Mouse (Mus musculus): ENCODE data around the gene Cyth1. TPM values are rescaled to one million over a fixed set of nuclear protein-coding genes. Genes with fewer than 3 reads are reported as not detected.

Cyth1 gene
- total and polyA plus RNA-seq, 3 experiments = 49.7 to 108 (median 79.7) TPM

GRCm38 (mm10) chr11:118091002-118091670 lies 157.3 kb downstream of the Cyth1 start (continued):
- TF ChIP-seq ELF1 (IDR thresholded peaks at IDR 0.05; ENCODE audit: low read depth, low read length) = no peak
- peak; percentile 76 to 90 for TF ChIP-seq CTCF (conservative IDR thresholded peaks at IDR 0.05 in 1 of 2, IDR thresholded peaks at IDR 0.05 in 1 of 2; ENCODE audit: low read depth in 2 of 2, low read length in 2 of 2)
- TF ChIP-seq KAT2A (IDR thresholded peaks at IDR 0.05; ENCODE audit: insufficient replicate concordance, low read length) = no peak
- TF ChIP-seq MEF2A (IDR thresholded peaks at IDR 0.05; ENCODE audit: borderline replicate concordance, low read depth, low read length) = no peak
- peak; percentile 59 for TF ChIP-seq SMC3 (IDR thresholded peaks at IDR 0.05; ENCODE audit: low read depth, low read length)

- no peak for DNase-seq (ENCODE audit: extremely low read depth)
- Histone ChIP-seq H3K4me2 (ENCODE audit: insufficient read depth, low read depth, poor library complexity, severe bottlenecking) (no peak overlapping the region), H3K4me3 (replicated peaks in 1 of 3; ENCODE audit: low read depth in 2 of 3, low read length in 2 of 3, poor library complexity in 1 of 3) (no peak overlapping the region), H3K36me3 (replicated peaks in 1 of 2; ENCODE audit: control insufficient read depth in 1 of 2, insufficient read depth in 1 of 2, low read length in 1 of 2) (no peaks in the 10 kb centered on the region), H3K79me2 (replicated peaks; ENCODE audit: control insufficient read depth, extremely low read depth, insufficient read depth, poor library complexity, severe bottlenecking) (no peaks in the 10 kb centered on the region), H3K9me3 (replicated peaks; ENCODE audit: low read length) (peaks cover 18% of the 10 kb centered on the region), H3K4me1 (ENCODE audit: control insufficient read depth in 1 of 2, insufficient read depth in 2 of 2) (peaks cover 0 to 8% of the 10 kb centered on the region in 2 experiments; a peak in 2 of 4 replicates), H3K9ac (ENCODE audit: insufficient read depth, low read depth) (no peak overlapping the region), H3K27me3 (replicated peaks) (peaks cover 80% of the 10 kb centered on the region), H3K27ac (ENCODE audit: insufficient read depth, low read depth) (no peak overlapping the region)
- dilution Hi-C loops (cut with MboI; ENCODE audit: extremely low pct_ligation_motif_present, extremely low pct_unique_long_range_greater_than_20kb, low sequenced_read_pairs) (no loop called here), in situ Hi-C loops (cut with MboI; ENCODE audit: low pct_ligation_motif_present, low pct_unique_long_range_greater_than_20kb, low sequenced_read_pairs) (no loop called here)
- TF ChIP-seq IRF4 (IDR thresholded peaks at IDR 0.05; ENCODE audit: low read depth, low read length) (no peak), USF1 (IDR thresholded peaks at IDR 0.05; ENCODE audit: low read depth, low read length) (no peak), SIN3A (IDR thresholded peaks at IDR 0.05; ENCODE audit: low read length) (no peak), MXI1 (IDR thresholded peaks at IDR 0.05; ENCODE audit: low read depth, low read length) (no peak), RAD21 (IDR thresholded peaks at IDR 0.05; ENCODE audit: low read depth, low read length) (no peak), POLR2AphosphoS2 (IDR thresholded peaks at IDR 0.05; ENCODE audit: low read depth, low read length) (no peak), NRF1 (IDR thresholded peaks at IDR 0.05; ENCODE audit: low read depth, low read length) (no peak), ZMIZ1 (IDR thresholded peaks at IDR 0.05; ENCODE audit: low read depth, low read length) (no peak), GABPA (IDR thresholded peaks at IDR 0.05; ENCODE audit: insufficient replicate concordance, low read depth, low read length) (no peak), MAX (IDR thresholded peaks at IDR 0.05; ENCODE audit: low read length) (no peak), E2F4 (IDR thresholded peaks at IDR 0.05; ENCODE audit: insufficient replicate concordance, low read depth, low read length) (no peak), ZC3H11A (IDR thresholded peaks at IDR 0.05; ENCODE audit: low read depth, low read length) (no peak), SMC3 (IDR thresholded peaks at IDR 0.05; ENCODE audit: low read depth, low read length) (no peak)
Measured at GRCm38 (mm10) chr11:118088896-118089295, 159.5 kb downstream of the Cyth1 start.

GRCm38 (mm10) chr11:118085961-118086360 lies 162.4 kb downstream of the Cyth1 start:
- dilution Hi-C loops (cut with MboI; ENCODE audit: extremely low pct_ligation_motif_present, extremely low pct_unique_long_range_greater_than_20kb, low sequenced_read_pairs) = no loop called here
- Histone ChIP-seq H3K4me1 (ENCODE audit: control insufficient read depth in 1 of 2, insufficient read depth in 2 of 2) (peaks cover 0 to 8% of the 10 kb centered on the region in 2 experiments; a peak in 2 of 4 replicates), H3K9me3 (replicated peaks; ENCODE audit: low read length) (peaks cover 9% of the 10 kb centered on the region), H3K4me3 (replicated peaks in 1 of 3; ENCODE audit: low read depth in 2 of 3, low read length in 2 of 3, poor library complexity in 1 of 3) (no peak overlapping the region), H3K79me2 (replicated peaks; ENCODE audit: control insufficient read depth, extremely low read depth, insufficient read depth, poor library complexity, severe bottlenecking) (no peaks in the 10 kb centered on the region), H3K9ac (ENCODE audit: insufficient read depth, low read depth) (no peak overlapping the region), H3K27ac (ENCODE audit: insufficient read depth, low read depth) (no peak overlapping the region), H3K36me3 (replicated peaks in 1 of 2; ENCODE audit: control insufficient read depth in 1 of 2, insufficient read depth in 1 of 2, low read length in 1 of 2) (no peaks in the 10 kb centered on the region), H3K27me3 (replicated peaks) (peaks cover 85% of the 10 kb centered on the region), H3K4me2 (ENCODE audit: insufficient read depth, low read depth, poor library complexity, severe bottlenecking) (no peak overlapping the region)
- no peak for TF ChIP-seq IRF4 (IDR thresholded peaks at IDR 0.05; ENCODE audit: low read depth, low read length)
- no peak for TF ChIP-seq USF2 (conservative IDR thresholded peaks at IDR 0.05; ENCODE audit: low read depth, low read length)
- no peak for TF ChIP-seq UBTF (IDR thresholded peaks at IDR 0.05; ENCODE audit: low read depth, low read length)
- no peak for TF ChIP-seq USF1 (IDR thresholded peaks at IDR 0.05; ENCODE audit: low read depth, low read length)
- TF ChIP-seq JUND (conservative IDR thresholded peaks at IDR 0.05; ENCODE audit: low read depth, low read length) = no peak
- TF ChIP-seq RCOR1 (conservative IDR thresholded peaks at IDR 0.05; ENCODE audit: low read depth, low read length) = no peak
- TF ChIP-seq RAD21 (IDR thresholded peaks at IDR 0.05; ENCODE audit: low read depth, low read length) = no peak
- no peak for TF ChIP-seq MAZ (IDR thresholded peaks at IDR 0.05; ENCODE audit: low read depth, low read length)
- TF ChIP-seq ELF1 (IDR thresholded peaks at IDR 0.05; ENCODE audit: low read depth, low read length) = no peak
- DNase-seq (ENCODE audit: extremely low read depth) = no peak
- in situ Hi-C loops (cut with MboI; ENCODE audit: low pct_ligation_motif_present, low pct_unique_long_range_greater_than_20kb, low sequenced_read_pairs) = no loop called here
